Mouse (Mus musculus) neural tube, embryonic 13.5 days (tissue): ENCODE results near the gene Hoxc9. TPM values are rescaled to one million over a fixed set of nuclear protein-coding genes. Genes with fewer than 3 reads are reported as not detected.
A peak's percentile ranks its signal among the peaks of the same experiment; 100 is the strongest.

ENCODE experiments used
- ATAC-seq: fragments of 200-750 bp; cut with Nextera tagmentation; 2 replicates; pipeline ENCODE4 v1.8.0; 2017; ENCODE audit warnings: low read depth, mild to moderate bottlenecking, moderate TSS enrichment, moderate library complexity
- H3K27ac ChIP-seq: fragments of 300-500 bp; sonication (generic); replicated peaks from 2 replicates; pipeline ENCODE4 v1.5.1; 2015; ENCODE audit warnings: moderate library complexity, mild to moderate bottlenecking, inconsistent platforms
- H3K27me3 ChIP-seq: fragments of 300-500 bp; sonication (generic); 2 replicates; pipeline ENCODE4 v1.6.1; 2015; ENCODE audit warnings: mild to moderate bottlenecking, inconsistent platforms
- H3K36me3 ChIP-seq: fragments of 300-500 bp; sonication (generic); 2 replicates; pipeline ENCODE4 v1.6.1; 2015; ENCODE audit warnings: mild to moderate bottlenecking, inconsistent platforms
- H3K4me1 ChIP-seq: fragments of 300-500 bp; sonication (generic); replicated peaks from 2 replicates; pipeline ENCODE4 v1.6.1; 2015; ENCODE audit warnings: inconsistent platforms
- H3K4me2 ChIP-seq: fragments of 300-500 bp; sonication (generic); 2 replicates; pipeline ENCODE4 v1.6.1; 2015; ENCODE audit warnings: inconsistent platforms, mild to moderate bottlenecking, moderate library complexity
- H3K4me3 ChIP-seq: fragments of 300-500 bp; sonication (generic); 2 replicates; pipeline ENCODE4 v1.5.1; 2015; ENCODE audit warnings: mild to moderate bottlenecking, inconsistent platforms
- H3K9ac ChIP-seq: fragments of 300-500 bp; sonication (generic); 2 replicates; pipeline ENCODE4 v1.6.1; 2015; ENCODE audit warnings: moderate library complexity, mild to moderate bottlenecking, inconsistent platforms
- H3K9me3 ChIP-seq: fragments of 300-500 bp; sonication (generic); 2 replicates; pipeline ENCODE4 v1.6.1; 2016; ENCODE audit warnings: inconsistent platforms
- WGBS: fragments of 180-500 bp; shearing (Covaris S2); methylation state at CpG from one replicate; pipeline ENCODE4 v1.1.7; 2015; 5-methylcytosine and 5-hydroxymethylcytosine counted together
- polyA plus RNA-seq: library from polyadenylated mRNA; unstranded; fragments of >200 nt; fragmentation: Nextera tagmentation; extraction: Ambion mirVana; gene quantifications from 2 replicates; pipeline ENCODE4 v1.2.1, GENCODE M21; 2015

The Hoxc9 gene
- polyA plus RNA-seq, 1 experiment from 2014 or later, result 43.4 TPM

DNA sequence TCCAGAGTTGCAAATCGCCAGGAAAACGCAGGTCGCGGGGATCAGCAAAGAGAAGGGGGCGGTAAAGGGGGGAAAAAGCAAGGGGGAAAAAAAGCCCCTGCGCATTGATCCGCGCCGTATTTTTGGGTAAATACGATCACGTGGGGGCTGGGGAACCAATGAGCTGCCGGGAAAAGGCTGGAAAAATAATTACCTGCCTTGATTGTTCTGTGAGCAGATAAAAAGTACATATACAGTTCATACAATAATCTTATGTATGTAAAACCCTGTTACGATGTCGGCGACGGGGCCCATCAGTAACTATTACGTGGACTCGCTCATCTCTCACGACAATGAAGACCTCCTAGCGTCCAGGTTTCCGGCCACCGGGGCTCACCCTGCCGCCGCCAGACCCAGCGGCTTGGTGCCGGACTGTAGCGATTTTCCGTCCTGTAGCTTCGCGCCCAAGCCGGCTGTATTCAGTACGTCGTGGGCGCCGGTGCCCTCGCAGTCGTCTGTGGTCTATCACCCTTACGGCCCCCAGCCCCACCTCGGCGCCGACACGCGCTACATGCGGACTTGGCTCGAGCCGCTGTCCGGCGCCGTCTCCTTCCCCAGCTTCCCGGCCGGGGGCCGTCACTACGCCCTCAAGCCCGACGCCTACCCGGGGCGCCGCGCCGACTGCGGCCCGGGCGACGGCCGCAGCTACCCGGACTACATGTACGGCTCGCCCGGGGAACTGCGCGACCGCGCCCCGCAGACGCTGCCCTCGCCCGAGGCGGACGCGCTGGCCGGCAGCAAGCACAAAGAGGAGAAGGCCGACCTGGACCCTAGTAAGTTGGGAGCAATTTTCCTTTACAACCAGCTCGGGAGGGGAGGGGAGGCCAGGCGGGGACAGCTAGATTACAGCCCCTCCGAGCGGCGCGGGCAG lies 5.4 kb downstream of the Hoxc9 start:
- H3K27me3 ChIP-seq, result peaks cover 31% of the 10 kb centered on the region
- peak overlapping the region; percentile 91 for H3K4me2 ChIP-seq
- ATAC-seq, result no peak
- peaks cover 72% of the 10 kb centered on the region for H3K4me1 ChIP-seq
- WGBS, result under 1% methylated on average over 88 of the region's 88 CpGs
- H3K4me3 ChIP-seq, result peak overlapping the region; percentile 90
- peak overlapping the region; percentile 99 for H3K27ac ChIP-seq
- no peaks in the 10 kb centered on the region for H3K9me3 ChIP-seq
- H3K36me3 ChIP-seq, result no peaks in the 10 kb centered on the region
- H3K9ac ChIP-seq, result peak overlapping the region; percentile 100

DNA sequence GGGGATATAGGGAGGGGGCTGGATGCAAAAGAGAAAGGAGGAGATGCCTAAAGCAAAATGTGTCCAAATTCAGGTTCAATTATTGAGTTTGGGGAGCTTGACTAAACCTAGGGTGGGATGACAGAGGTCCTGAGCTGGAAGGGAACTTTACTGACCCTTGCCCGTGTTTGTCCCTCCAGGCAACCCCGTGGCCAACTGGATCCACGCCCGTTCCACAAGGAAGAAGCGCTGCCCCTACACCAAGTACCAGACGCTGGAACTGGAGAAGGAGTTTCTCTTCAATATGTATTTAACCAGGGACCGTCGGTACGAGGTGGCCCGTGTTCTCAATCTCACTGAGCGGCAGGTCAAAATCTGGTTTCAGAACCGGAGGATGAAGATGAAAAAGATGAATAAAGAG lies 7.5 kb downstream of the Hoxc9 start:
- Histone ChIP-seq H3K36me3 (no peaks in the 10 kb centered on the region), H3K4me2 (peak overlapping the region; percentile 91), H3K4me3 (peak overlapping the region; percentile 90), H3K27me3 (peaks cover 22% of the 10 kb centered on the region), H3K27ac (peak overlapping the region; percentile 99), H3K9me3 (no peaks in the 10 kb centered on the region), H3K9ac (peak overlapping the region; percentile 100), H3K4me1 (peaks cover 79% of the 10 kb centered on the region)
- ATAC-seq, result no peak
- 2% methylated on average over 12 of the region's 12 CpGs for WGBS

DNA sequence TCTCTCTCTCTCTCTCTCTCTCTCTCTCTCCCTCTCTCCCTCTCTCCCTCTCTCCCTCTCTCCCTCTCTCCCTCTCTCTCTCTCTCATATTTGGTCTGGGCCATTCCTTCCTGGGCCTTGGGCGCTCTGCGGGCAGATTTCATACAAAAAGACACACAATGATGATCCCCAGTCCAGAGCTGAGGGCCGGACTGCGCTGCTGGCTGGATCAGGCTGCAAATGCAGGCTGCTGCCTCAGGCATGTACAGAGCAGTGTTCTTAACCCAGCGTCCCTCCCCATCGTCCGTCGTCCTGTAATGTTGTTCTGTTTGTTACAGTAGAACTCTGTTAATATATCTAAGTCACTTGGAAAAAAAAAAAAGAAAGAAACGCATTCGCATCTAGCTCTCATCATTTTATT lies 8.3 kb downstream of the Hoxc9 start:
- peak overlapping the region; percentile 99 for H3K27ac ChIP-seq
- no peaks in the 10 kb centered on the region for H3K36me3 ChIP-seq
- WGBS, result 2% methylated on average over 10 of the region's 10 CpGs
- H3K4me3 ChIP-seq, result peak overlapping the region; percentile 90
- peak overlapping the region; percentile 91 for H3K4me2 ChIP-seq
- H3K4me1 ChIP-seq, result peaks cover 79% of the 10 kb centered on the region
- H3K9ac ChIP-seq, result peak overlapping the region; percentile 100
- peaks cover 17% of the 10 kb centered on the region for H3K27me3 ChIP-seq
- ATAC-seq, result no peak
- no peaks in the 10 kb centered on the region for H3K9me3 ChIP-seq

DNA sequence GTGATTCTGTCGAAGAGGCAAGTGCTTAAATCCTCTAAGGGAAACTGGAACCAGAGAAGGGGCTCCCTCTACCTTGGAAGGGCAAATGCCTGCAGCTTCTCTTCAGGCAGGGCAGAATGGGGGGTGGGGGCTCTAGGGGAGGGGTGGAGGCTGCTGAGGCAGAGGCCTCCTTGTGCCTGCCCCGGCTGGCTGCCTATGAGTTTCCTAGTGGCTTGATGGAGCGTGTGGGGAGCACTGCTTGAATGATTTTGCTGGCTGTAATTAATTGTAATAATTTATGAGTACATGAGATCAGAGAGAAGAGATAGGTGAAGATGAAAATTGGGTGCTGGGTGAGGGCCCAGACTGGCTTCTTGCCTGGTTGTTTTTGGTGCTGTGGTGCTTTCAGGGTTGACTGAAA lies 8.7 kb downstream of the Hoxc9 start:
- H3K4me3 ChIP-seq, result peak overlapping the region; percentile 90

DNA sequence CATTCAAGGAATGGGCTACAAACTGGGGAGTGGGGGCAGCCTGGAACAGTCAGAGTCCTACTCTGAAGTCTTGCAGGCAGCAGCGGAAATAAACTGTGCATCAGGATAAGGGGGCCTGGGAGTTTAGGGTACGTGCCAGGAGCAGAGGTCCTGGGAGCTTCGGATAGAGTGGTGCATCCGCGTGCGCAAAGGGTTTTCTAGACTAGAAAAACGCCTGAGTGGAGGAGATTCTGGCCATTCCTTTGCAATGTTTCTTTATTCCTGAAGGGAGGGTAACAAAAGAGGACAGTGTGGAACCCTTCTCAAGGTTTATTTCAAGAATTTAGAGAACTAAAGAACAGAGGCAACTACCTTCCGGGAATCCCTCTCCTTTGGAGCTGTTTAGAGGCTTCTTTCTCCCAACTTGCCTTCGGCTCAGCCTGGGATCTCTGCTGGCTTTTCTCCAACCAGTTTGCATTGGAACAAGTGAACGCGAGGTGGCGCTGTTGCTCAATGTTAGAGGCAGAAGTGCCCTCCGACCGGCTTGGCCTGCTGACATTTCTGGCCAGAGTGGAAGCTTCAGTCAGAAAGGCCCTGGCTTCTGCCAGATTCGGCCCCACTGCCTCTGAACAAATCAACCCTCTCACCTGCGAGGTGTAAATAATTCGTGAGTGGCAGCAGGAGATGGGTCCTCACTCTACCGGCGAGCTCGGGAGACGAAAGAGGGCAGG lies 11.0 kb downstream of the Hoxc9 start:
- peaks cover 17% of the 10 kb centered on the region for H3K27me3 ChIP-seq
- no peaks in the 10 kb centered on the region for H3K9me3 ChIP-seq
- peaks cover 95% of the 10 kb centered on the region for H3K4me1 ChIP-seq
- H3K36me3 ChIP-seq, result no peaks in the 10 kb centered on the region
- peak; percentile 21 for ATAC-seq
- peak overlapping the region; percentile 90 for H3K4me3 ChIP-seq
- H3K27ac ChIP-seq, result peak overlapping the region; percentile 99
- H3K4me2 ChIP-seq, result peak overlapping the region; percentile 91
- H3K9ac ChIP-seq, result peak overlapping the region; percentile 100
- 4% methylated on average over 21 of the region's 21 CpGs for WGBS

More for the DNA sequence above, 8.7 kb downstream of the Hoxc9 start:
- Histone ChIP-seq H3K27ac (peak overlapping the region; percentile 99), H3K9ac (peak overlapping the region; percentile 100), H3K27me3 (peaks cover 17% of the 10 kb centered on the region), H3K9me3 (no peaks in the 10 kb centered on the region), H3K4me2 (peak overlapping the region; percentile 91), H3K4me1 (peaks cover 79% of the 10 kb centered on the region), H3K36me3 (no peaks in the 10 kb centered on the region)
- ATAC-seq, result no peak
- WGBS, result 5% methylated on average over 3 of the region's 3 CpGs

DNA sequence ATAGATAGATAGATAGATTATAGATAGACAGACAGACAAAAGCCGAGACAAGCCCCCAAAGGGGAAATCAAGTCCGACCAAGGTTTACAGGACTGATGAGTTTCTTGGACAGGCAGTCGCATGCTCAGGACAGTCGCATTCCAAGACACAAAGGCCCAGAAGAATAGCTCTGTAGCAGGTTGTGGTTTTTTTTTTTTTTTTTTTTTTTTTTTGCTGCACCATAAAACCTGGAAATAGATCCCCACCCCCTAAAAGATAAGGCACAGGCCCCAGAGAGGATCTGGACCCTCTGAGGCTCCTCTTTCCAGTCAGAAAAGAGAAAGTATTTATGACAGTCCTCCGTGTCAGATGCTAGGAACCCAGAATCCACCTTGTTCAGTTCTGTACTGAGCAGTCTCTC lies 11.8 kb downstream of the Hoxc9 start:
- no peaks in the 10 kb centered on the region for H3K9me3 ChIP-seq
- H3K4me1 ChIP-seq, result peaks cover 98% of the 10 kb centered on the region
- peak overlapping the region; percentile 100 for H3K9ac ChIP-seq
- ATAC-seq, result no peak
- H3K4me3 ChIP-seq, result peak overlapping the region; percentile 90
- H3K36me3 ChIP-seq, result no peaks in the 10 kb centered on the region
- WGBS, result 28% methylated on average over 5 of the region's 5 CpGs
- peak overlapping the region; percentile 91 for H3K4me2 ChIP-seq
- peak overlapping the region; percentile 99 for H3K27ac ChIP-seq
- peaks cover 17% of the 10 kb centered on the region for H3K27me3 ChIP-seq

DNA sequence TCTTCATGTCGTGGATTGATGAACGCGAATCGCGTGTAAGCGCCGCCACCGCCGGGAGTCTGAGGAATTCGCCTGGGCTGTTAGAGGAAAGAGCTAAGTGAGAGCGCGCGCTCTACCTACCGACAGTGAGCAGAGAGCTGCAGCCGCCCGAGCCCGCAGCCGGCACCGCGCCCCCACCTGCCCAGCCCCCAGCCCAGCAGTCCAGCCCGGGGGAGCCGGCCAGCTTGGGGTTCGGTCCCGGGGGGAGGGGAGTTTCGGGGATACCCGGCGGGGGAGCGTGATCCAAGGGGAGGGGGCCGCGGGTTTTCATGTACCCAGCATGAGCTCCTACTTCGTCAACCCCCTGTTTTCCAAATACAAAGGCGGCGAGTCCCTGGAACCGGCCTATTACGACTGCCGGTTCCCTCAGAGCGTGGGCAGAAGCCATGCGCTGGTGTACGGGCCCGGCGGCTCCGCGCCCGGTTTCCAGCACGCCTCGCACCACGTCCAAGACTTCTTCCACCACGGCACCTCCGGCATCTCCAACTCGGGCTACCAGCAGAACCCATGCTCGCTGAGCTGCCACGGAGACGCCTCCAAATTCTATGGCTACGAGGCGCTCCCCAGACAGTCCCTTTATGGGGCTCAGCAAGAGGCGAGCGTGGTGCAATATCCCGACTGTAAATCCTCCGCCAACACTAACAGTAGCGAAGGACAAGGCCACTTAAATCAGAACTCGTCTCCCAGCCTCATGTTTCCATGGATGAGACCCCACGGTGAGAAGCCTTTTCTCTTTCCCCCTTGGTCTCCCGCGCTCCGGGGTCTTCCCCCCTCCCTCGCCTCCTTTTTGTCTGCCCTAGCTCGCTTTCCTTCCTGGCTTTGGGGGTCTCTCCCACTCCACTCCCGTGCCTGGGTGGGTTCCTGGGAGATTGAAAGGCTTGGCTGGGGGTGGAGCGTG lies 14.5 kb downstream of the Hoxc9 start, which contains the start of gene Hoxc8:
Hoxc8 (plus strand) TSS at position 147 of the 937 bp plus-strand sequence.
- ATAC-seq, result peak; percentile 54
- WGBS, result under 1% methylated on average over 60 of the region's 69 CpGs

DNA sequence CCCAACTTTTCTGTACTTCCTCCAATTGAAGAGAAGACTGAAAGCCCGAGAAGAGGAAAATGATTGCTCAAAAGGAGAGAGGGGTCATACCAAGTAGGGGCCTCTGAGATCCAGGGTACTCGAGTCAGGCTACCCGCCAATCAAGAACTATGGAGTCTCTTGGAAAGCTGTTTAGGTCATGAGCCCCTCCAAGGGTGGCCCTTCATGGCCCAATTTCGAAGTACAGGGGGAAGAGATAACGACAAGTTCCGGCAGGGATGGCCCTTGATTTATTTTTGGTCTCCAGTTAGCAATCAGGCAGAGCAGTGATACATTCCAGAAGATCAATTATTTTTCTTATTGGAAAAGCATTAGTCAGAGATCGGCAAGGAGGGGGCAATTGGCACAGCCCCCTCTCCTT lies 15.5 kb downstream of the Hoxc9 start:
- Histone ChIP-seq H3K4me1 (peaks cover 89% of the 10 kb centered on the region), H3K27ac (peak overlapping the region; percentile 99), H3K9me3 (no peaks in the 10 kb centered on the region), H3K27me3 (0 out of 2 replicates have a peak, but pooled peaks cover 3% of the 10 kb centered on the region), H3K9ac (peak overlapping the region; percentile 100), H3K4me3 (peak overlapping the region; percentile 60), H3K4me2 (peak overlapping the region; percentile 91), H3K36me3 (no peaks in the 10 kb centered on the region)
- WGBS, result 3% methylated on average over 7 of the region's 7 CpGs
- ATAC-seq, result no peak

More for the DNA sequence above, 14.5 kb downstream of the Hoxc9 start, which contains the start of gene Hoxc8:
- peaks cover 89% of the 10 kb centered on the region for H3K4me1 ChIP-seq
- peak within 1 kb of the TSS; percentile 60 for H3K4me3 ChIP-seq
- H3K9me3 ChIP-seq, result no peaks in the 10 kb centered on the region
- peak within 1 kb of the TSS; percentile 99 for H3K27ac ChIP-seq
- peak within 1 kb of the TSS; percentile 100 for H3K9ac ChIP-seq
- H3K36me3 ChIP-seq, result no peaks in the 10 kb centered on the region
- H3K27me3 ChIP-seq, result peaks cover 14% of the 10 kb centered on the region
- peak within 1 kb of the TSS; percentile 91 for H3K4me2 ChIP-seq

DNA sequence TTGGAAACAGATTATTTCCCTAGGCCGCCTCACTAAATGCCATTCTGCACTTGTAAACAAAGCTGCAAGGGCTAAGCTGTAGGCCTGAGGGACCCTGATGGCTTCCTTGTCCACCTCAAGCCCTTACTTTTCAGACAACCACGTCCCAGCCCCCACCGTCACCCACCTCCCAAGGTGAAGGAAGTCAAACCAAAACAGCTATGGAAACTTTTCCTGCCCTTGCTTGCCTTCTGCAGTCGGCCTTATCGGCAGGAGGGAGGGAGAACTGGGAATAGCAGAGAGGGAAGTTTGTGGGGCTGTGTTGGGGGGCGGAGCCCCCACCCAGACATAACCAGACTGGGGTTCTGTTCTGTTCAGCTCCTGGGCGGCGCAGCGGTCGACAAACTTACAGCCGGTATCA lies 16.0 kb downstream of the Hoxc9 start:
- peaks cover 88% of the 10 kb centered on the region for H3K4me1 ChIP-seq
- H3K4me3 ChIP-seq, result peak overlapping the region; percentile 60
- no peaks in the 10 kb centered on the region for H3K9me3 ChIP-seq
- H3K27me3 ChIP-seq, result no peaks in the 10 kb centered on the region
- no peaks in the 10 kb centered on the region for H3K36me3 ChIP-seq
- peak overlapping the region; percentile 99 for H3K27ac ChIP-seq
- no peak for ATAC-seq
- H3K9ac ChIP-seq, result peak overlapping the region; percentile 100
- peak overlapping the region; percentile 91 for H3K4me2 ChIP-seq
- 3% methylated on average over 11 of the region's 11 CpGs for WGBS

DNA sequence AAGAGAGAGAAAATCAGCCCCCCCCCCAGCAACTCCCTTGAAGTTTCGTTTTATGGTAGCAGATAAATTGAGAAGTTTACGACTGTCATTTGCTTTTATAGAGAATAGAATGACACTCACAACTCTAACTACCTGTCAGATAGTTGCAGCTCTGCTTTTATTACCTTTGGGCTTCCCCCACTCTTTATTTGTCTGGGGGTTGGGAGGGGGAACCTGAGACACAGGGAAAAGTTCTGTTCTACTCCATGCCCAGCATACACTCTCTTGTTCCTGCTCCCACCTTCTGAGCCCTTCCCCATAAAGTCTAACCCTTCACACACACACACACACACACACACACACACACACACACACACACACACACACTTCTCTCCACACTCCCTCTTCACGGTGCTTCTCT lies 16.6 kb downstream of the Hoxc9 start:
- WGBS, result 6% methylated on average over 3 of the region's 3 CpGs
- H3K9ac ChIP-seq, result peak overlapping the region; percentile 100
- peak overlapping the region; percentile 60 for H3K4me3 ChIP-seq
- no peaks in the 10 kb centered on the region for H3K36me3 ChIP-seq
- H3K4me1 ChIP-seq, result peaks cover 88% of the 10 kb centered on the region
- no peak for ATAC-seq
- peak overlapping the region; percentile 91 for H3K4me2 ChIP-seq
- H3K27me3 ChIP-seq, result no peaks in the 10 kb centered on the region
- H3K27ac ChIP-seq, result peak overlapping the region; percentile 99
- H3K9me3 ChIP-seq, result no peaks in the 10 kb centered on the region

DNA sequence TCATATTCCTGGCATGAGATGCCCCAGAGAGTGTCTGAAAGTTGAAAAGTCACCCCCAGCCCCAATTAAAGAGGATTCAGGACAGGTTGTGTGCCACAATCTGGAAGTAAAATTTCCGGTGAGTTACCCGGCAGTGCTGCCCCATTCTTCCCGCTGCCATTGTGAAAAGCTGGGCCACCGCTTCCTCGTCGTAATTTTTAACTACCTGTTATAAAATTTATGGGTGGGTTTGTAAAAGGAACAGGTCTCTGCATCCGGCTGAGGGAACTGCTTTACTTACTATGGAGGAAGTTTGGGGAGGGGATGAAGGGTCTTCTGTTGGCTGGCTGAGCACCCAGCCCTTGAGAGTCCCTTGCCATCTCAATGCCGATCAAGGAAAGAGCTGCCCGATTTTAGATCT lies 20.3 kb downstream of the Hoxc9 start:
- Histone ChIP-seq H3K36me3 (no peaks in the 10 kb centered on the region), H3K9me3 (no peaks in the 10 kb centered on the region), H3K4me1 (peaks cover 81% of the 10 kb centered on the region), H3K27ac (peak overlapping the region; percentile 100), H3K9ac (peak overlapping the region; percentile 99), H3K27me3 (no peaks in the 10 kb centered on the region), H3K4me2 (peak overlapping the region; percentile 91), H3K4me3 (peak overlapping the region; percentile 78)
- WGBS, result 3% methylated on average over 9 of the region's 9 CpGs
- ATAC-seq, result no peak
